Comparison of ENCODE assay signal across 10 mouse cellular contexts in genomic region chr1:58621996-58622748, GRCm38 (mm10). TPM values are rescaled to one million over a fixed set of nuclear protein-coding genes. Genes with fewer than 3 reads are reported as not detected.
DNase-seq lines count a peak whose midpoint lies in the region.
"Had no signal": no experiment of that assay in that cellular context is flagged by ENCODE, and none has a peak within 500 bp of the region (broad histone marks: within the 10 kb centered on the region; RNA-seq: fewer than 3 reads in every experiment).

No protein-coding gene starts in this region.

- peak; percentile 2 for DNase-seq in embryo, embryonic 10.5 days (ENCODE audit: low spot score)
- DNase-seq in embryo, embryonic 10 days (ENCODE audit: low spot score), result no peak
- peak; percentile 23 for DNase-seq in layer of hippocampus, adult 11-12 months (ENCODE audit: low spot score)
- DNase-seq in layer of hippocampus, postnatal 25 days (ENCODE audit: extremely low spot score in 1 of 2, low spot score in 1 of 2), result no peak
- peak; percentile 71 for DNase-seq in cerebellum, adult 9-11 months
- DNase-seq in lung, postnatal 10 days, result peak; percentile 58
- no peak for DNase-seq in thymus, postnatal 14 days
- no peak for DNase-seq in spleen, adult 18-20 months
- DNase-seq: B cell, adult 2 months; thymus, adult 18-20 months had no signal

RNA-seq across cellular contexts. Expression of gene Ndufb3, which starts 36.0 kb away (rescaled TPM):
- total RNA-seq in layer of hippocampus, postnatal 25 days (2021), result 100 to 1,000 TPM; 113 to 131 TPM

RNA-seq across cellular contexts. Expression of gene Fam126b, which starts 36.0 kb away (rescaled TPM):
- 100 to 1,000 TPM; 120 to 126 TPM for total RNA-seq in layer of hippocampus, postnatal 25 days (2021)

Comparison
In these comparisons a context has a peak if more than half of its experiments do, and no peak if none do; other contexts are left out.
1. DNase-seq: peak in embryo, embryonic 10.5 days (single experiment), layer of hippocampus, adult 11-12 months (single experiment), cerebellum, adult 9-11 months (single experiment) and lung, postnatal 10 days (single experiment); none in embryo, embryonic 10 days (single experiment), layer of hippocampus, postnatal 25 days (0 of 2), thymus, postnatal 14 days (single experiment) and spleen, adult 18-20 months (0 of 2).